Mouse (Mus musculus): Measurements from ENCODE around the gene Dlx2. TPM values are rescaled to one million over a fixed set of nuclear protein-coding genes. Genes with fewer than 3 reads are reported as not detected.

The Dlx2 gene
- polyA plus RNA-seq, 1 experiment from 2014 or later = 38.4 TPM

DNA sequence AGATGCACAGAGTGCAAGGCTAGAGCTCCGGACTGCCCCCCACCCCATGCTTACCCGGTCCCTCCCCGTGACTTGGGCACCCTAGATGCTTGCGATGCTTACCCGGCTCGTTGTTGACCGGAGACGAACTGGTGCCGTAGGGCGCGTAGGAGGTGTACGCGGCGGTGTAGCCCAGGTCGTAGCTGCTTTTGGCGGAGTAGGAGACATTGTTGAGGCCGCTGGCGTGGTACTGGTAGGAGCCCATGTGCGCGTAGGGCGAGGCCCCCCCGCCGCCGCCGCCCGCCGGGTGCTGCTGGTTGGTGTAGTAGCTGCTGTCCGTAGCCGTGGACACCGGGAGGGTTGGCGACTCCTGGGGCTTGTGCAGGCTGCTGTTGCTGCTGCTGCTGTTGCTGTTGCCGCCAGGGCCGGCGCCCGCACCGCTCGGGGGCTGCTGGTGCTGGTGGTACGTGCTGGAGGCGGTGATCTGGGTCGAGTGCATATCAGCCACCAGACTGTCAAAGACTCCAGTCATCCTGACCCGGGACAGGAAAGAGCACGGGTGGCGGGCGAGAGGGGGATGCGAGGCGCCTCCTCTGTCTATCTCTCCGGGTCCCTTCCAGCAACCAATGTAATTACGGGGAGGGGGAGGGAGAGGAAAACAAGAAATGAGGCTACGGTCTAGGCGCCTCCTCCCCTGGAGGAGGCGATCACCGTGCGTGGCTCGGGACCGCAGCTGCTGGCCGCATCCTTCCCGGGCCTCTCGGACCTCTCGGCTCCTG lies 493 bp downstream of the Dlx2 start:
- peaks cover 61% of the 10 kb centered on the region for H3K4me1 ChIP-seq
- WGBS = under 1% methylated on average over 59 of the region's 59 CpGs

DNA sequence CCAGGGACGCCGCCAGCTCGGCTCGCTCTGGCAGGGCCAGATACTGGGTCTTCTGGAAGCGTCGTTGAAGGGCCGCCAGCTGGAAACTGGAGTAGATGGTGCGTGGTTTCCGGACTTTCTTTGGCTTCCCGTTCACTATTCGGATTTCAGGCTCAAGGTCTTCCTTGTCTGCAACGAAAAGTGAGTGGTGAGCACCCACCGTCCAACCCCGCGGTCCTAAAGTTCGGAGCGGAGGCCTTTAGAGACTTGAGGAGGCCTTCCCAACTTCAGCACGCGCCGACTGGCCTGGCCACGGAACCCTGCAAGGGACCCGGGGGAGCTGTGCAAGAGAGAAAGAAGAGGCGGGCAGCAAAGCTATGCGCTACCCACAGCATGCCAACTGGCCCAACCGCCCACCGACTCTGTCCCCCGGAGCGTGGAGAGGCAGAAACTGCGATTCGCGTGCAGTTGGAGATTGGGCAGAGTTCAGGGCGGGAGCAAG lies 1.1 kb downstream of the Dlx2 start:
- H3K9me3 ChIP-seq = no peaks in the 10 kb centered on the region
- under 1% methylated on average over 32 of the region's 32 CpGs for WGBS
- peaks cover 92% of the 10 kb centered on the region for H3K27me3 ChIP-seq (replicated peaks; ENCODE audit: low read depth, poor library complexity, severe bottlenecking)
- H3K4me1 ChIP-seq = peaks cover 64% of the 10 kb centered on the region
- H3K27ac ChIP-seq (replicated peaks) = peak overlapping the region; percentile 91
- peak overlapping the region; percentile 65 for H3K4me3 ChIP-seq
- H3K36me3 ChIP-seq (replicated peaks) = peaks cover 22% of the 10 kb centered on the region
- peak; percentile 63 for DNase-seq (ENCODE audit: low spot score)

More for the DNA sequence above, 493 bp downstream of the Dlx2 start:
- no peak for DNase-seq (ENCODE audit: low spot score)
- peaks cover 92% of the 10 kb centered on the region for H3K27me3 ChIP-seq (replicated peaks; ENCODE audit: low read depth, poor library complexity, severe bottlenecking)
- peak overlapping the region; percentile 91 for H3K27ac ChIP-seq (replicated peaks)
- H3K4me3 ChIP-seq = peak overlapping the region; percentile 65
- no peaks in the 10 kb centered on the region for H3K9me3 ChIP-seq
- H3K36me3 ChIP-seq (replicated peaks) = peaks cover 22% of the 10 kb centered on the region

DNA sequence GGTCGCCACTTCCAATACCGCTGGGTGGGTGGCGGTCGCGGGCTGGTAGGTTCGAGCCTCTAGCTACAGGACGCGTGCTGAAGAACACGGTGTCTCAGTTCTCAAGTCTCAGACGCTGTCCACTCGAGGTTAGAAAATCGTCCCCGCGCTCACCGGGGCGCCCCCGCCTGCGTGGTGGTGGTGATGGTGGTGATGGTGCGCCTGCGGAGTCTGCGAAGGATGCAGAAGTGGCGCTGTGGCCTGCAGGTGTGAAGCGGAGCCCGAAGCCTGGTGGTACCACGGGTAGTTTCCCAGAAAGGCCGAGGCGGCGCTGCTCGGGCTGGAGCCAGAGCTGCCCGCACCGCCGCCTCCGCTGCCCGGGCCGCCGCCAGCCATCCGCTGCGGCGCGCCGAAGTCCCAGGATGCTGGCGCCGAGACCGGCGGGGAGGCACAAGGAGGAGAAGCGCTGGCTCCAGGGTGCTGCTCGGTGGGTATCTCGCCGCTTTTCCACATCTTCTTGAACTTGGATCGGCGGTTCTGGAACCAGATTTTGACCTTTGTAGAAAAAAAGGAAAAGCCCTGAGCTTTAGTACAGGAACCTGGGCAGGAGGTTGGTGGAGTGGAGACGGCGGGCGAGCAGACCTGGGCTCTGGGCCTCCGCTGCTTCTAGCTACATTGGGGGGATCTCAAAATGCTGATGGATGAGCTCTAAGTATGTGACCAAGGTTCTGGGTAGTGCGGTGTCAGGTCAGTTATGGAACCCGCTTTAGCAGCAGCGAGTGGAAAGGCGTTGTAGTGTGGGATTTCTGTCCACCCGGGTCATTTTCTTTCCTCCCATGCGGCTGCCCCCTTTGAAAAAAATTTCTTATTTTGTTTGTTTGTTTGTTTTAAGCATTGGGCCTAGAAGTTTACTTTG lies 1.9 kb downstream of the Dlx2 start:
- peaks cover 92% of the 10 kb centered on the region for H3K27me3 ChIP-seq (replicated peaks; ENCODE audit: low read depth, poor library complexity, severe bottlenecking)
- H3K4me3 ChIP-seq = peak overlapping the region; percentile 65
- peaks cover 72% of the 10 kb centered on the region for H3K4me1 ChIP-seq
- under 1% methylated on average over 61 of the region's 61 CpGs for whole genome bisulfite sequencing
- DNase-seq (ENCODE audit: low spot score) = peak; percentile 73
- H3K27ac ChIP-seq (replicated peaks) = peak overlapping the region; percentile 91
- H3K36me3 ChIP-seq (replicated peaks) = peaks cover 22% of the 10 kb centered on the region
- no peaks in the 10 kb centered on the region for H3K9me3 ChIP-seq

DNA sequence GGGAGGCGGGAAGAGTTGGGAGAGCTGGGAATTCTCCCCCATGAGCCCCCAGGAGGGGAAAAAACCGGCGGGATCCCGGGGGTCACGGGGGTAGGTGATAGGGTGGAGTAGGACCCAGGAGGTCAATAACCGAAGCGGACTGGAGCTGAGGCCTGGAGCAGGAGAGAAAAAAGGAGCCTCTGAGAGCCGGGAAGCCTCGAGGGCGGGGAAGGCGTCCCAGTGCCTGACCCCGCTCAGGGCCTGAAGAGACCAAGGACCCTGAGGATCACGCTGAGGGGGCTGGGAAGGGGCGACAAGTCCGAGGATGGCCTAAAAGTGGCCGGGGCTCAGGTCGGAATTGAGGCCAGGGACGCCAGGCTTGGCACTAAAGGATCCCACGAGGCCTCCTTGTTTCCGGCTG lies 2.6 kb downstream of the Dlx2 start:
- Histone ChIP-seq H3K4me3 (peak overlapping the region; percentile 65), H3K27ac (replicated peaks) (peak overlapping the region; percentile 91), H3K4me1 (peaks cover 79% of the 10 kb centered on the region), H3K27me3 (replicated peaks; ENCODE audit: low read depth, poor library complexity, severe bottlenecking) (peaks cover 92% of the 10 kb centered on the region), H3K9me3 (no peaks in the 10 kb centered on the region), H3K36me3 (replicated peaks) (peaks cover 22% of the 10 kb centered on the region)
- DNase-seq (ENCODE audit: low spot score) = no peak
- WGBS = under 1% methylated on average over 20 of the region's 20 CpGs

DNA sequence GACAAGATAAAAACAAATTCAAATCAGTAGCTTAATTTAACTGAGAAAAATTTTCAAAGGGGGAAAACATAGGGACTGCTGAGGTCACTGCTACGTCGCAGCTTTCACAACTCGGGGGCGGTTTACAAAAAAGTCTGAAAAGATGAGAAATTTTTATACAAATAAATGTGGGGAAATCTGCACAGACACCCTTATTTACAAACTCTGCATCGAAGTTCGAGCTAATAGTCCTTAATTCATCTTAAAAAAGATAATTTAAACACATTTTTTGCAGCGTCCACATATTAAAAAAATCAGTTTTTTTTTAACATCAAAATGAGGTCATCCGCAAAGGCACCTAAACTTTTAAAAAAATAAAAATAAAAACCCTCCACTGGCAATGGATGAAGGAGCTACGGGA lies 3.0 kb downstream of the Dlx2 start:
- peaks cover 83% of the 10 kb centered on the region for H3K4me1 ChIP-seq
- H3K4me3 ChIP-seq = peak overlapping the region; percentile 65
- no peaks in the 10 kb centered on the region for H3K9me3 ChIP-seq
- peaks cover 22% of the 10 kb centered on the region for H3K36me3 ChIP-seq (replicated peaks)
- 2% methylated on average over 9 of the region's 9 CpGs for WGBS
- no peak for DNase-seq (ENCODE audit: low spot score)
- peak overlapping the region; percentile 91 for H3K27ac ChIP-seq (replicated peaks)
- peaks cover 92% of the 10 kb centered on the region for H3K27me3 ChIP-seq (replicated peaks; ENCODE audit: low read depth, poor library complexity, severe bottlenecking)

DNA sequence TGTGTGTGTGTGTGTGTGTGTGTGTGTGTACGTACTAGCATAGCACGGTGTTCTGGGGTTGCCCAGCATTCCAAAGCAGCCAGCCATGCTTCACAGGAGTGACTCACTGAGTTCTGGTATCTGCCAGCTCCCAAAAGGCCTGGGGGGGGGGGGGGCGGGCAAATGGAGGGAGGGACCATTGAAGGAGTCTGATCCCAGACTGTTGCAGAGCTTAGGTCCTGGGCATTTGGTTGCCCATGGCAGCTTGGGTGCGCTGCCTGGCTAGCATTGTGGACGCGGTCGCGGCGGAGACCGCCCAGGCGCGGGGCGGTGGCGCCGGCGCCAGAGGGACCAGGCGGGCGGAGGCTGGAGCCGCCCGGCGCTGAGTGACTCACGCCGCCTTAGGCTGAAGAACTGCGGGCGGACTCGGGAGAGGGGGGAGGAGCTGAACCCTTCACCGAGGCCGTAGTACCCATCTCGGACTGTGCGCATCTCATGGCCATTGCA lies 3.7 kb downstream of the Dlx2 start:
- DNase-seq (ENCODE audit: low spot score) = peak; percentile 76
- Histone ChIP-seq H3K27me3 (replicated peaks; ENCODE audit: low read depth, poor library complexity, severe bottlenecking) (peaks cover 94% of the 10 kb centered on the region), H3K27ac (replicated peaks) (peak overlapping the region; percentile 91), H3K36me3 (replicated peaks) (peaks cover 22% of the 10 kb centered on the region), H3K9me3 (no peaks in the 10 kb centered on the region), H3K4me1 (peaks cover 85% of the 10 kb centered on the region), H3K4me3 (peak overlapping the region; percentile 65)
- WGBS = under 1% methylated on average over 30 of the region's 30 CpGs

DNA sequence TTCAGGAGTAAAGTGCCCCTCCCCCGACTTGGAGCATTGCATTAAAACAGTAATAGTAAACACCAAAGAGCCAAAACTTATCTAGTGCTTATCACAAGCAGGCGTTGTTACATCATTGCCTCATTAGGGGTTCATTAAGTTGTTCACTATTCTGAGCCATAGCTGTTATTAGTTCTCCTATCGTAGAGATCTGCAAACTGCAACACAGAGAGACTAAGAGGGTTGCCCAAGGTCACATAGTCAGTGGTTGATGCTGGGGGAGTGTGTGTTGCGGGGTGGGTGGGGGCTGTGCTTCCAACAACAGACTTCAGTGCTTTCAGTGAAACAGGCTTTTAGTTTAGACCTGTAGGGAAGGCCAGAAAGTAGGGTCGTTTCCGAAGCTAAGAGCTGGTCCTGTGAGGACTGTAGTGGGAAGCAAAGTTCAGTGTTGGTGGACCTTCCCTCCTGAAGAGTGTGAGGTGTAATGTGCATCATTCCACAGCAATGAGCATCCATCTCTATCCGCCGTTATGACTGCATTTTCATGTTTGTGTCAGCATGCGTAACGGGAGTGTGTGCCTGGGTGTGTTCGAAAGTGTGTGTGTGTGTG lies 4.2 kb downstream of the Dlx2 start:
- DNase-seq (ENCODE audit: low spot score) = no peak
- Histone ChIP-seq H3K4me3 (peak overlapping the region; percentile 65), H3K27ac (replicated peaks) (peak overlapping the region; percentile 91), H3K36me3 (replicated peaks) (peaks cover 22% of the 10 kb centered on the region), H3K27me3 (replicated peaks; ENCODE audit: low read depth, poor library complexity, severe bottlenecking) (peaks cover 99% of the 10 kb centered on the region), H3K4me1 (peaks cover 89% of the 10 kb centered on the region), H3K9me3 (no peaks in the 10 kb centered on the region)
- 4% methylated on average over 11 of the region's 11 CpGs for WGBS

DNA sequence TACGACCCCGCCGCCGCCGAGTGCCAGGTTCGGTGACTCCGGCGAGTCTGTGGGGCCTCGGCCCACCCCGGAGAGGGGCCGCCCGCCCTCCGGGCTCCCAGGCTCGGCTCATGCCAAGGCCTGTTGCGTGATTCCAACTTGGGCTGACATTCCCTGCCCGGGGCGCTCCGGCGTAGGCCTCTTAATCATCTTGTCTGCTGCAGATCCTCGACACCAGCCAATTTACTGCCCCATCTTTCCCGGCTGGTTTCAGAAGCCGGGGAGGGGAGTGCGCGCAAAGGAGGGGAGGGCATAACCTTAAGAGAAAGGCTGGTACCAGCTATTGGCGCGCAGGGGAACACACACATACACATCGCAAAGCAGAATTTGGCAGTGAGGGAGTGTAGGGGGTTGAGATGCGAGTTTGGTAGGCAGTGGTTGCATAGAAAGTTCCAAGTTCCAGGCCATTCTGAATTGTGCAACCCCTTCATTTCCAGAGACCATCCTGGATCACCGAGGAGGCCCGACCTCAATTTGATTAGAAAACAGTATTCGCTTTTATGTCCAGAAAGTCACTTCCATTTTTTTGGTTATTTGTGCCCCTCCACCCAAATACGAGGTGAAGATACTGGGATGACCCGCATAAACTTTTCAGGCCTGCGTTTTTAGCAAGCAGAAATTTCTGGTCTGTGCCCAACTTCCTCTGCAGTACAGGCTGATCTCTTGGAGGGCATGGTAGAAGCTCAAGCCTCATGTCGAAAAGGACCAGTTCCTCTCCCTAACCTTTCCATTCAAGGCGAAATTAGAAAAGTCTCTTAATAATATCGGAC lies 4.9 kb downstream of the Dlx2 start:
- H3K27me3 ChIP-seq (replicated peaks; ENCODE audit: low read depth, poor library complexity, severe bottlenecking) = peaks cover 100% of the 10 kb centered on the region
- no peak for DNase-seq (ENCODE audit: low spot score)

DNA sequence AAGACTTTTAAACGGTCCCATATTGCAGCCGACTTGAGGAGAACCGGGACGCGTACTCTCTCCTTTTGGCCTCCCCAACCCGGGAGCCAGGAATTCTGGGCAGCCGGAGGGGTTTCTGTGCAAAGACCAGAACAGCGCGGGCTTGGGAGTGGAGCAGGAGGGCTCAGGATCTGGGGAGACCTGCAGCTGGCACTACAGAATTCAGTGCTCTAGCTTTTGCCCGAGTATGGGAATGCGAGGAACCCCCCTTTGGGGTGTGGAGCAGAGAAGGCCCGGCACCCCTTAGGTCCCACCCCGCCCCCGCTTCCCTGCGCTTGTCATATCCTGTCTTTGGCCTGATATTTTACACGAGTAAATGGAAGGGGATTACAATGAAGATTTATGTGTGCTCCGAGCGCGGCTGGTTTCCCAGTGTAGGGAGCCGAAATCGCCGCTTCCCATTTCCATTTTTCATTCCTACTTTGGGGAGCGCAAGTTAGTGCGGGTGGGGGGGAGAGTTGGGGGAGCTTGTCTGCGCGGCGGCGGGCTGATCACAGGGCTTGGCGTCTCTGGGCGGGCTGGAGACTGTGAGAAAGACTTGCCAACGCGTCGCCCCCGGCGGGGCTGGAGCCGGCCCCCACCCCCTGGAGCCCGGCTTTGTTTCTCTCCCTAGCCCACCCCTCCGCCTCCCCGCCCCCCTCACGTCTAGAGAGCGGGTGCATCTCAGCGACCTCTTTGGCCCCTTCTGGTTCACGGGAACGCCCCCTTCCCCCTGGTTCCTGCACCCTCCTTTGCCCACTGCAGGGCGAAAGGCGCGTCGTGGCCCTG lies 5.7 kb downstream of the Dlx2 start:
- Histone ChIP-seq H3K27me3 (replicated peaks; ENCODE audit: low read depth, poor library complexity, severe bottlenecking) (peaks cover 100% of the 10 kb centered on the region), H3K27ac (replicated peaks) (peak overlapping the region; percentile 91), H3K36me3 (replicated peaks) (peaks cover 22% of the 10 kb centered on the region), H3K4me3 (peak overlapping the region; percentile 65), H3K9me3 (no peaks in the 10 kb centered on the region), H3K4me1 (peaks cover 87% of the 10 kb centered on the region)
- under 1% methylated on average over 48 of the region's 48 CpGs for WGBS
- DNase-seq (ENCODE audit: low spot score) = peak; percentile 83

More for the DNA sequence above, 4.9 kb downstream of the Dlx2 start:
- H3K36me3 ChIP-seq (replicated peaks) = peaks cover 22% of the 10 kb centered on the region
- peaks cover 88% of the 10 kb centered on the region for H3K4me1 ChIP-seq
- no peaks in the 10 kb centered on the region for H3K9me3 ChIP-seq
- WGBS = 1% methylated on average over 37 of the region's 37 CpGs
- H3K27ac ChIP-seq (replicated peaks) = peak overlapping the region; percentile 91
- peak overlapping the region; percentile 65 for H3K4me3 ChIP-seq

DNA sequence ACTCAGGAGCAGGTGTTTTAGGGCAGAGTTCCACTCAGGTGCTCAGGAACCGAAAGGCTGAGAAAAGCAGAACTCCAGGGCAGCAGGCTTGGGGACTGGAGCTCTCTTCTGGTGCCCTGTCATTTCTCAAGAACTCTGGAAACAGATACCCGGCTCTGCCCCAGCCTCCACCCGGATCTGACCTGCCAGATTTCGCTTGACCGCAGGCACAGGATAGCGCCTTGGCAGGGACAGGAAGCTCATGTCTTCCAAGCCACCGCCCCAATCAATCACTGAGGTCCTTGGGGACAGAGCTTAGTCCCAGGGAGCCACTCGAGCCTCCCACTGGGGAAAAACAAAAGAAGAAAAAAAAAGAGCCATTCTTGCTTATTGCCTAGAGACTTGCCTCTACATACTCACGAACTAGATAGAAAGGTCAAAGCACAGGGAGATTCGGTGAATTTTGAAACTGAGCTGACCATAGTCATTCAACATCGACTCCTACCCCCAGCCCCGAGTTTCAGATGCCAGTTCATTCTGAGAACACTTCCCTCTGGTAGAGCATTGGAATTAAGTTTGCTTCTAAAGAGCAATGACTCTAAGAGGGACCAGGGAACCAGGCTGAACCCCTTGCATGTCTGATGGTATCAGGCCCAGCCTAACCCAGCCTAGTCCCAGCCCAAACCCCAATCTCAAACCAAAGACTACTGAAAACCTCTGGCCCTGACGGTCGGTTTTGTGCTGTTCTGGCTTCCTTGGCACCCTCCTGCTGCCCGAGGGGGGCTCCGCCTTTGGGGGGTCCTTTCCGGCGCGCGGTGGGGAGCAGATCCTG lies 12.1 kb downstream of the Dlx2 start:
- H3K4me1 ChIP-seq = peaks cover 80% of the 10 kb centered on the region
- peak overlapping the region; percentile 65 for H3K4me3 ChIP-seq
- peak overlapping the region; percentile 89 for H3K27ac ChIP-seq (replicated peaks)
- no peaks in the 10 kb centered on the region for H3K36me3 ChIP-seq (replicated peaks)
- no peaks in the 10 kb centered on the region for H3K9me3 ChIP-seq
- 1% methylated on average over 20 of the region's 20 CpGs for WGBS
- peaks cover 100% of the 10 kb centered on the region for H3K27me3 ChIP-seq (replicated peaks; ENCODE audit: low read depth, poor library complexity, severe bottlenecking)
- peak; percentile 68 for DNase-seq (ENCODE audit: low spot score)
